Mouse (Mus musculus) hematopoietic stem cell, adult 5-6 weeks (primary cell): ENCODE measurements around the gene Nphs1. TPM values are rescaled to one million over a fixed set of nuclear protein-coding genes. Genes with fewer than 3 reads are reported as not detected.
"Not testable (repeated sequence)": the region's sequence is repeated elsewhere in the genome, so short reads cannot be mapped to it uniquely, and the experiment has no call there.

Experiments used
- ATAC-seq, 2 experiments: fragments of 125-278 bp in 1 of 2; replicated peaks in 1 of 2; 2 replicates each; pipeline ENCODE4 v1.8.0; 2016 to 2017; ENCODE audit warnings: inconsistent platforms in 2 of 2, mild to moderate bottlenecking in 2 of 2, moderate number of reproducible peaks in 2 of 2, low read depth in 1 of 2, moderate TSS enrichment in 1 of 2; ENCODE audit not compliant: low FRiP score in 2 of 2, poor library complexity in 2 of 2, severe bottlenecking in 2 of 2, insufficient read depth in 1 of 2, low TSS enrichment in 1 of 2
- total RNA-seq: library from RNA; stranded (forward); fragments of 172-1452, 232-1000 nt; gene quantifications from 2 replicates; pipeline ENCODE4 v1.2.3, GENCODE M21; 2017

Nphs1 gene
- total RNA-seq, 1 experiment from 2014 or later: 0.55 TPM

- no peak for ATAC-seq
These were observed 6.7 kb downstream of the Nphs1 start for GRCm38 (mm10) chr7:30464816-30465300.

GRCm38 (mm10) chr7:30472411-30472810, 14.3 kb downstream of the Nphs1 start:
- peak; percentile 32 to 68; a peak in 2 of 4 replicates for ATAC-seq

DNA sequence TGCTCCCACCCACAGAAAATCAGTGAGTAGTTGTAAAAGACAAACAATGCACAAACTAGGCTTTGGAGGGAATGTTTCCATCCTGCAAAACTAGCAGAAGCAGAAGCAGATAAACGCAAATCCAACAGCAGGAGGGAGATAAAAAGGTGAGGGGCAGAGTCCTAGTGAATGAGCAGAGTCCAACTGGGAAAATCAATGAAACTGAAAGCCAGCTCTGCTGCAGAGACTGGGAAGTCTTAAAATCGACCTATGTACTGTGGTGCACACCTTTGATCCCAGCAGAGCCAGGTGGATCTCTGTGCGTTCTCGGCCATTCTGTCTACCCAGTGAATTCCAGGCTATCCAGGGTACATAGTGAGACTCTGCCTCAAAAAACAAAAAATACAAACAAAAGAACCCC, 16.9 kb downstream of the Nphs1 start:
- no peak for ATAC-seq

DNA sequence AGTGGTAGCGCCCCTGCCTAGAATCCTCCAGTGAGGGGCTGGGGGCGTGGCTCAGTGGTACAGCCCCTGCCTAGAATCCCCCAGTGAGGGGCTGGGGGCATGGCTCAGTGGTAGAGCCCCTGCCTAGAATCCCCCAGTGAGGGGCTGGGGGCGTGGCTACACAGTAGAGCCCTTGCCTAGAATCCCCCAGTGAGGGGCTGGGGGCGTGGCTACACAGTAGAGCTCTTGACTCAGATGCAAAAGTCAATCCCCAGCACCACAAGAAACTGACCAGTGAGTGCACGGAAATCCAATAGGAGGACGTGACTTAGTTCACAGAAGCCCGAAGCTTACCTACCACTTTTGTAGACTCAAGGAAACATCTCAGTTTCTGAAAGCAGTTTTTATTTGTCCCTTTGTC, 18.0 kb downstream of the Nphs1 start:
- ATAC-seq: not testable (repeated sequence)

GRCm38 (mm10) chr7:30477415-30478381, 19.6 kb downstream of the Nphs1 start:
- ATAC-seq: no peak

- 0 out of 4 replicates have a peak, but pooled peaks of 1 of the 2 experiments have one; percentile 32 for ATAC-seq
These were observed 26.1 kb downstream of the Nphs1 start for GRCm38 (mm10) chr7:30484250-30484649.

DNA sequence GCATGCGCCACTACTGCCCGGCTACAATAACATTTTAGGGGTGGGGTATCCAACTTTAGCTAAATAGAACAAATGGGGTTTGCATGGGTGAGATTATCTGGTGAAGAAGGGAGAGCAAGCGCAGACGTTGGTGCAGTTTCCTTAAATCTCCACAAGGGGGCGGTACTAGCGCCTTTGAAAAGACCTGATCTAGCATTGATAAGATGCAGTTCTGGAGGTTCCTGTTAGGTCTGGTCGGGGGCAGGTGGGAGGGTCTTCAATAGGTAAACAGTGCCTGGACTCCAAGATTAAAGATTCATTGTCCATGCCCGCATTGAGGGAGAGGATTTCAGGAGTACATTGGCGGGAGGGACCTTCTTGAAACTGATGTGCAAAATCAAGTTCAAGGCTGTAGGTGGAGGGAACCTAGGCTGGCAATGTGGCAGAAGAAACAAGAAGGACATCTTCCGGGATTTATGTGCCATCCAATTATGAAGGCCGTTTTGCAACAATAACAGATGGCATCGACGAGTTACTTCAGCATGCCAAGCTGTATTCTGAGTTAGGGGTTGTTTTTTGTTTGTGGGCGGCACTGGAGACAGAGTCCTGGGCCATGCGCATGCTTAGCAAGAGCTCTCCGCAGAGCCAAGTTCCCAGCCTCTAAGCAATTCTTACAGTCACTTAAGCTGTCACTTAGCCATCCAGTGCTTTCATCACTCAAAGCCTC, 32.3 kb downstream of the Nphs1 start:
- no peak for ATAC-seq

DNA sequence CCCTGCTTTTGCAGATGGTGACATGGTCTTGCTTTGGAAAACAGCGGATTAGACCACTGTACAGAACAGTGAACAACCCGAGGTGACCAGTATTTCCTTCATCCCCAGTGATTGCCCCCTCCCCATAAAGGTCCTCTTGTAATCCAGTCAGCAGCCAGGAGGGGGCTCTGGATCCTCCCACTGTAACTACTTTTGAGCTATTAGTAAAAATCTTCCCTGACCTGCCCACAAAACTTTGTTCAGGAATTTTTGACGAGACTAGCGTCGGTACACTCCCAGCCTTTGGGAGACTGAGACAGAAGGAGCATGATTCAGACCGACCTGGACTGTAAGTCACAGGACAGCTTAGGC, 32.8 kb downstream of the Nphs1 start:
- ATAC-seq: no peak

- ATAC-seq: peak; percentile 51 to 59; a peak in 2 of 4 replicates
These were observed 34.6 kb downstream of the Nphs1 start for GRCm38 (mm10) chr7:30492765-30493164.

DNA sequence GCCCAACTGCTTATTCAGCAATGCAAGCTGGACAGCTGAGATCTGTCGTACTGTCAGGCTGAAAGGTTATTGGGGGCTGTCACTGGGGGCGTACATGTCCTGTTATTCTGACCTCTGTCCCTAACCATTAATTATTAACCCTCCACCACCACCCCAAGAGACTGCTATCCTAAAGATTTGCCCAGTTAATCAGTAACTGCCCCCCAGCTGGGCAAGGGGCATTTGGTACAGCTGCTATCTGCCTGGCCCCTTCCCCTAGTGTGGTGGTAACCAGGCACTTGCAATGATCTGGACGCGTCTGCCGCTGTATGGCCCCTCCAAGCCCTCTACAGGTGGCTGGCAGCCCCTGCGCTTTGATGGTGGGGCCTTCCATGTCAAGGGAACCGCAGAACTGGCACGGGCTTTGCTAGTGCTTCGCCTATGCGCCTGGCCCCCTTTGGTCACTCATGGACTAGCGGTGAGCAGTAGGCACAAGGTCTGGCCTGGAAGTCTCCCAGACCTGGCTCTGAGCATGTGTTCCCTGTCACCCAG, 35.4 kb downstream of the Nphs1 start, which contains the start of gene Prodh2:
Gene Prodh2, plus strand, starts transcription at position 222 of the 531 bp plus-strand sequence.
- no peak; a peak in 1 of 4 replicates for ATAC-seq

GRCm38 (mm10) chr7:30495506-30496042, 37.5 kb downstream of the Nphs1 start:
- not testable (repeated sequence) for ATAC-seq

DNA sequence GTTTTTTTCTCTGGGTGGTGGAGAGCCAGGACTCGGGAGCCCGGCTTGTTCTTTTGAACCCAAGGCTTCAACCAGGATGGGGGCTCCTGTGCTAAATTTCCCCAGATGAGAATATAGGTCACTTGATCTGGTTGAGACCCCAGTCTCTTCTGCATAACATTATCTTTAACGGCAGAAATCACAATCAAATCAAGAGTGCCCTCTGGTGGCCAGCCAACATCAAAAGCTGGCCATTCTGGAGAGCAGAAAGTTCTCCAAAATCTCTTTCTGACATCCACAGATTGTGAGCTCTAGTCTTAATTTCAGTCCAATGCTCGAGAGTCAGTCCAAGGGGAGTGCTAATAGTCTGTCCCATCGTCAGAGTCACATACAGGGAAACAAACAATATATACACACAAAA, 43.0 kb downstream of the Nphs1 start:
- not testable (repeated sequence) for ATAC-seq

DNA sequence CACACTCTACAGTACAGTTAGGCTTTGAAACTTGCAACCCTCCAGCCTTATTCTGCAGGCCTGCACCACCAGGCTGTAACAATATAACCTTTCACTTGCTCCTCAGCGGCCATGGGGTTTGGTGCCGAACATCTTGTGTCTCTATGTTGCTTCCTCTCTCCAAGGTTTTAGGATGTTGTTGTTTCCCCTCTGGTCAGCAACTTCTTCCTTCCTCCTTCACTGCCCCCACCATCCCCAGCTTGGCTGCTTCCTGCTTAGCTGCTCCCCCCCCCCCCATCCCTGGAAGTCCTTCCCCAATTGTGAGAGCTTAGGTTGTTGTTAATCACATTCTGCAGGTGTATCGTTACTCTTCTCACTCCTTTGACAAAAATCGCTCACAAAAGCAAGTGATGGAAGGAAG, 49.9 kb downstream of the Nphs1 start:
- no peak for ATAC-seq

- no peak for ATAC-seq
These were observed 57.1 kb downstream of the Nphs1 start for GRCm38 (mm10) chr7:30515003-30515760.

DNA sequence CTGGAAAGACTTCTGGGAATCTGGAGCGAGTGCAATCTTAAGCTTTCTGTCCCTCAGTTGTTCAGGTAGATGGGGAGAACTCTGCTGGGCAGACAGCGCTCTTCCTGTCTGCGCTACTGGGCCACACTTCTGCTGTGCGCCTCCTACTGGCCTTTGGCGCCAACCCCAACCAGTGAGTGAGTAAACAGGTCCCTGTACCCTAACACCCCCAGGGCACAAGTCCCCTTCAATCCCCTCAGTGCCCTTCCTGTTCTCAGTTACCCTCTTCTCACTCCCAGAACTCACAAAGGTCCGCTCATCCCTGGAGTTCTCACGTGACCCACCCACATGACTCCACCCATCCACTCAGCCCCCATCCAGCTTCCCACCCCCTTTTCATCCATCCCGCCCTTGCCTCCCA, 60.2 kb downstream of the Nphs1 start:
- ATAC-seq: no peak

- no peak for ATAC-seq
These were observed 62.3 kb downstream of the Nphs1 start for GRCm38 (mm10) chr7:30520396-30520795.

DNA sequence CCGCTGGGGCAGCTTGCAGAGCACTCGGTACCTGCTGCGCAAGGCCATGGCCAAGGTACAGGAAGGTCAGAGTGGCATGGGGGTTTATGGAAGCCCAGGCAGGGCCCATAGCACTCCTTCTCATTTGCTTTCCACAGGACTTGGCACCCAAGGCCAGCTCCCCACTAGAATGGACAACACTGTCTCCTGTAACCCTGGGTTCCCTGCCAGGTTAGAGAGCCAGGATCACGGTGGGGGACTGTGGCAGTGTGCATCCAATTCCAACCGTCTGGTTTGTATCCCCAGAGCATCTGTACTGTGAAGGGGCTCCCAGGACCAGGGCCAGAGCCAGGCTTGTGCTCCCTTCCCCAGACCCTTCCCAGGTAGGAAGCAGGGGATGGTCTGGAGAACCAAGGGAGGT, 62.7 kb downstream of the Nphs1 start:
- no peak for ATAC-seq
